Mouse (Mus musculus) liver, embryonic 15.5 days (tissue): Measurements from ENCODE around the gene Ppfia4. TPM values are rescaled to one million over a fixed set of nuclear protein-coding genes. Genes with fewer than 3 reads are reported as not detected.

Experiments
- ATAC-seq: fragments of 200-750 bp; cut with Nextera tagmentation; 2 replicates; pipeline ENCODE4 v1.8.0; 2017; ENCODE audit warnings: moderate number of reproducible peaks, mild to moderate bottlenecking, moderate library complexity; ENCODE audit not compliant: insufficient read depth
- H3K27ac ChIP-seq: fragments of 300-500 bp; sonication (generic); replicated peaks from 2 replicates; pipeline ENCODE4 v1.5.1; 2015; ENCODE audit warnings: mild to moderate bottlenecking, inconsistent platforms
- H3K27me3 ChIP-seq: fragments of 300-500 bp; sonication (generic); 2 replicates; pipeline ENCODE4 v1.6.1; 2015; ENCODE audit warnings: mild to moderate bottlenecking, inconsistent platforms
- H3K36me3 ChIP-seq: fragments of 300-500 bp; sonication (generic); replicated peaks from 2 replicates; pipeline ENCODE4 v1.6.1; 2015; ENCODE audit warnings: moderate library complexity, mild to moderate bottlenecking, inconsistent platforms
- H3K4me1 ChIP-seq: fragments of 300-500 bp; sonication (generic); replicated peaks from 2 replicates; pipeline ENCODE4 v1.6.1; 2015; ENCODE audit warnings: inconsistent platforms
- H3K4me2 ChIP-seq: fragments of 300-500 bp; sonication (generic); 2 replicates; pipeline ENCODE4 v1.6.1; 2015; ENCODE audit warnings: moderate library complexity, mild to moderate bottlenecking, inconsistent platforms
- H3K4me3 ChIP-seq: fragments of 300-500 bp; sonication (generic); replicated peaks from 2 replicates; pipeline ENCODE4 v1.5.1; 2015; ENCODE audit warnings: mild to moderate bottlenecking, inconsistent platforms
- H3K9ac ChIP-seq: fragments of 300-500 bp; sonication (generic); 2 replicates; pipeline ENCODE4 v1.6.1; 2015; ENCODE audit warnings: moderate library complexity, mild to moderate bottlenecking, inconsistent platforms
- H3K9me3 ChIP-seq: fragments of 300-500 bp; sonication (generic); replicated peaks from 2 replicates; pipeline ENCODE4 v1.6.1; 2016; ENCODE audit warnings: inconsistent platforms
- WGBS: fragments of 180-500 bp; shearing (Covaris S2); methylation state at CpG from one replicate; pipeline ENCODE4 v1.1.7; 2015; ENCODE audit warnings: mixed read lengths; ENCODE audit not compliant: insufficient replicate concordance; 5-methylcytosine and 5-hydroxymethylcytosine counted together
- polyA plus RNA-seq: library from polyadenylated mRNA; unstranded; fragments of >200 nt; fragmentation: Nextera tagmentation; extraction: Ambion mirVana; gene quantifications from 2 replicates; pipeline ENCODE4 v1.2.1, GENCODE M21; 2015

The Ppfia4 gene
- polyA plus RNA-seq, 1 experiment from 2014 or later = 1.8 TPM

DNA sequence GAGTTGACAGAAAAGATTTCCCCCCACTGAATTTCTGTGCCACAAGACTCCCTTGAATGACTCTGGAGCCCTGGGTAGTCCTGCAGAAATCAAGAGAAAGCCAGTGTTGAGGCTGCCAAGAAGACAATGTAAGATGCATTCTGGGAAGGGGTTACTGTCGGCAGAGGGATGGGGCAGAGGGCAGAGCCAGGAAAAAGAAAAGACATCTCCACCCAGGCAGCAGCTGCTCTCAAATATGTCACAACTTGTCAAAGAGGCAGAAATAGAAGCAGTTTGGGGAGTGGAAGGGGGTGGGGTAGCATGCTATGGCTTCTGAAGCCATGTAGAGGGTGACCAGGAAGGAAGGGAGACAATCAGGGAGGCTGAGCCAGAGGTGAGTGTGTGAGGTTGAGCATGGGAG lies 49.6 kb downstream of the Ppfia4 start:
- Histone ChIP-seq H3K36me3 (no peaks in the 10 kb centered on the region), H3K27ac (no peak overlapping the region), H3K4me2 (no peak overlapping the region), H3K4me3 (no peak overlapping the region), H3K9ac (no peak overlapping the region), H3K27me3 (no peaks in the 10 kb centered on the region), H3K4me1 (no peaks in the 10 kb centered on the region), H3K9me3 (no peaks in the 10 kb centered on the region)
- 41% methylated on average over 1 of the region's 1 CpGs for WGBS
- ATAC-seq = no peak

DNA sequence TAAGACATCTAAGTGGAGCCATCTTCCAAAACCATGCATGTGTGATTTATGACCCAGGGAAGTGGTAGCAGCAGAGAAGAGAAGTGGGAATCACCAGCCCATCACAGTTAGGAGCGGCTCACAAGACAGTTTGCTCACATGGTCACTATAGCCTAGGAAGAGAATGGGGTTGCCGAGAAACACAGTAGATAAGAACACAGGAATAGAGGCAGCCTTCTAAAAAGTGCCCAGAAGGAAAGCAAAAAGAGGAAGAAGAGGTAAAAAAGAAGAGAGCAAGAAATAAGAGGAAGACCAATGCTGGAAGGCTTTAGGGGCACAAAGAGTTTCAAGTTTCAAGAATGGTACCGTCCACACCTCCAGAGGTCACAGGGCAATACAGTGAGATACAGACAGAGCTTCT lies 50.4 kb downstream of the Ppfia4 start:
- H3K27me3 ChIP-seq = no peaks in the 10 kb centered on the region
- WGBS = 15% methylated on average over 3 of the region's 3 CpGs
- no peaks in the 10 kb centered on the region for H3K36me3 ChIP-seq
- H3K4me3 ChIP-seq = no peak overlapping the region
- no peak for ATAC-seq
- H3K27ac ChIP-seq = no peak overlapping the region
- no peak overlapping the region for H3K9ac ChIP-seq
- no peak overlapping the region for H3K4me2 ChIP-seq
- no peaks in the 10 kb centered on the region for H3K4me1 ChIP-seq
- H3K9me3 ChIP-seq = no peaks in the 10 kb centered on the region

DNA sequence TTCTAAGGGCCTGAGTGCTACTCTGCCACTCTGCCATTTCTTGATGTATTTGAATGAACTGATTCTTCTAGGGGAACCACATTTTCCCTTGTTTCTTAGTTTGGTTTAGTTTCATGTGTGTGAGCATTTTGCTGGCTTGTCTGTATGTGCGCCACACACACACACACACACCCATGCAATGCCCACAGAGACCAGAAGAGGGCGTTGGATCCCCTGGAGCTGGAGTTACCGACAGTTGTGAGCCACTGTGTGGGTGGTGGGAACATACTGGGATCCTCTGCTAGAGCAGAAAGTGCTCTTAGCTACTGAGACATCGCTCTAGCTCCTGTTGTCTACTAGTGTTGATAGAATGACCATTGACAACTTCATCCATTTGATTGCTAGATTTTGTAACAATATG lies 51.2 kb downstream of the Ppfia4 start:
- Histone ChIP-seq H3K4me2 (no peak overlapping the region), H3K36me3 (no peaks in the 10 kb centered on the region), H3K9me3 (no peaks in the 10 kb centered on the region), H3K4me3 (no peak overlapping the region), H3K27ac (no peak overlapping the region), H3K4me1 (no peaks in the 10 kb centered on the region), H3K27me3 (no peaks in the 10 kb centered on the region), H3K9ac (no peak overlapping the region)
- no peak for ATAC-seq
- WGBS = 59% methylated on average over 4 of the region's 4 CpGs

DNA sequence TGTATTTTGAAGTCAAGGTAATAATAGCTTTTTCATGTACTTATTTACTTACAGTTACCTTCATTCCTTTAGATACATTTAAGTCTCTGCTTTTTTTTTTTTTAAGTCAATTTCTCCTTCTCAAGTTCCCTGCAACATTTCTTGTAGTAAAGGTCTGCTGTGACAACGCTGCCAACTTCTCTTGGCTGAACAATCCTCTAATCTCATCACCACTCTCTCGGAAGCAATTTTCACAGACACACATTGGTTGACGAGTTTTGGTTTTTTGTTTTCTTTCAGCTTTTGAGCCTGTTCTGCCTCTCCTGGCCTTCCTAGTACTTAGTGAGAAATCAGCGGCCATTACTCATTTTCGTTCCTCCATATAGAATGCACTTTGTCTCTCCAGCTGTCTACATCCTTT lies 52.6 kb downstream of the Ppfia4 start:
- H3K27me3 ChIP-seq = no peaks in the 10 kb centered on the region
- H3K27ac ChIP-seq = no peak overlapping the region
- no peak for ATAC-seq
- no peak overlapping the region for H3K4me3 ChIP-seq
- H3K36me3 ChIP-seq = no peaks in the 10 kb centered on the region
- no peaks in the 10 kb centered on the region for H3K4me1 ChIP-seq
- 70% methylated on average over 5 of the region's 5 CpGs for WGBS
- no peak overlapping the region for H3K9ac ChIP-seq
- no peaks in the 10 kb centered on the region for H3K9me3 ChIP-seq
- H3K4me2 ChIP-seq = no peak overlapping the region

DNA sequence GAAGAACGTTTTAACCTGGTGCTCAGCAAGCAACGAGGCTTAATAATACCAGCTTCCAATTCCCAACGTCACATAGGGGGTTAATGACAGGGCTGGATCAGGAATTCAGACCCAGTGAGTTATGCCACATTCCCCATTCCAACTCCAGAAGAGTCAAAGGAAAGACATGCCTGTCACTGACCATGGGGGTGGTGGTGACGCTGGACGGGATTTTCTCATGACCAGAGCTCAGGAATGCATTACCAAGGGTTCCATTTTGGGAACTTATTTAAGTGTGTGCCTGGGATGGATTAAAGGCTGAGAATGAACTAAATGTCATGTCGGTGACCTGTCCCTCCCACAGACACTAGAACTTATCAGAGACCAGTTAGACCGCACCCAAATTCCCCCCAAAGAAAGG lies 55.9 kb downstream of the Ppfia4 start:
- Histone ChIP-seq H3K27ac (no peak overlapping the region), H3K4me2 (no peak overlapping the region), H3K27me3 (no peaks in the 10 kb centered on the region), H3K9me3 (no peaks in the 10 kb centered on the region), H3K4me3 (no peak overlapping the region), H3K9ac (no peak overlapping the region), H3K4me1 (no peaks in the 10 kb centered on the region), H3K36me3 (no peaks in the 10 kb centered on the region)
- 76% methylated on average over 7 of the region's 7 CpGs for WGBS
- no peak for ATAC-seq

DNA sequence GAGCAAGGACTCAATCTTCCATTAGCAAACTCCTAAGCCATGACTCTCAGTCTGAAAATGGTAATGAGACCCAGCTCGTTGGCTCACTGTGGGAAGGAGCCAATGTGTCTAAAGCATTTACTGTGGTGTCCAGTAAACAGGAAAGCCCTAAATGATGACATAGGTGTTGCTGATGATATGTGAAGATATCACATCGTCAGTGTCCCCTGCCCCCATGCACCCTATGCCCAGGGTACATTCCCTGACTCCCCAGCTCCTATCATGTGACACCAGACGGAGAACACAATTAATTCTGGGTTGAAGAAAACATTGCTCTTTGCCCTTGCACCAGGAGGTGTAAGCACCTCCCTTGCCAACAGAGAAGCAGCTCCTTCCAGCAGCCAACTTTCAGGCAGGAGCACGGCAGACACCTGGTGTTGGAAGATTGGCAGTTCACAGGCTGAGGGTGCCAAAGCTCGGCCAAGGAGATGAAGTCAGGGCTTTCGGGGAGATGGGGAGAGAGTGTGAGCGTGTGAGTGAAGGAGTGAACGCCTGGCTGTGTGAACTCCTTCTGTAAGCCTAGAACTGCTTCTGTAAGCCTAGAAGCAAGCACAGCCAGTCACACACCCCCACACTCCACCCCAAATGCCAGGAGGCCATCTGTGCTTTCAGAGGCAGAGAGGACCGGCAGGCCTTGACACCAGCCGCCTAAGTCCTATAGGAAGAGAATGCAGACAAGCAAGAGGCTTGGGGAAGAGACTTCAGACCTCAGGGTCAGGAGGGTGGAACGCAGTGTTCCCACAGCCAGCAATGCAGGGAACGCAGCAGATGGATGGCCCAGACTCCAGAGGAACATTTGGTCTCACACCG lies 56.9 kb downstream of the Ppfia4 start:
- Histone ChIP-seq H3K4me3 (no peak overlapping the region), H3K27me3 (no peaks in the 10 kb centered on the region), H3K27ac (no peak overlapping the region), H3K4me1 (no peaks in the 10 kb centered on the region), H3K36me3 (no peaks in the 10 kb centered on the region), H3K9ac (no peak overlapping the region), H3K4me2 (no peak overlapping the region), H3K9me3 (no peaks in the 10 kb centered on the region)
- WGBS = 59% methylated on average over 13 of the region's 13 CpGs
- no peak for ATAC-seq

DNA sequence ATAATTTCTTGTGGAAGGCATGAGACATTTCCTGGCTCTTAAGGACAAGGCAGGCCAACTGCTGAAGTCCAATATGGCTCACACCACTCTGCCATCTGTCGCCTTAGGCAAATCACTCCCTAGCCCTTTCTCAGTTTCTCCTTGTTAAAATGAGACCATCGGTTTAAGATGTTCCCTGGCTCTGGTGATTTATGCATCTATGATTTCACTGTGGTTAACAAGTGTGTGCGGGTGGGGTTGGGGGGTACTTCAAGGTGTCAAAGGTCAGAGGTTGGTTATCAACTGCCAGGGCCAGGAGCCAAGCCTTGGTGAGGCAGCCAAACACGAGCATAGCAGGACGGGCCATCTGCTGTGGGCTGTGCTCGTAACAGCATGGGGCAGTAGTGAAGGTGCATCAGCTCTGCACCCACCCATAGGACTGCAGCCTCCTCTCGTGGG lies 58.2 kb downstream of the Ppfia4 start:
- Histone ChIP-seq H3K27me3 (no peaks in the 10 kb centered on the region), H3K4me1 (no peaks in the 10 kb centered on the region), H3K4me2 (no peak overlapping the region), H3K4me3 (no peak overlapping the region), H3K36me3 (no peaks in the 10 kb centered on the region), H3K27ac (no peak overlapping the region), H3K9me3 (no peaks in the 10 kb centered on the region), H3K9ac (no peak overlapping the region)
- 63% methylated on average over 7 of the region's 7 CpGs for WGBS
- no peak for ATAC-seq

DNA sequence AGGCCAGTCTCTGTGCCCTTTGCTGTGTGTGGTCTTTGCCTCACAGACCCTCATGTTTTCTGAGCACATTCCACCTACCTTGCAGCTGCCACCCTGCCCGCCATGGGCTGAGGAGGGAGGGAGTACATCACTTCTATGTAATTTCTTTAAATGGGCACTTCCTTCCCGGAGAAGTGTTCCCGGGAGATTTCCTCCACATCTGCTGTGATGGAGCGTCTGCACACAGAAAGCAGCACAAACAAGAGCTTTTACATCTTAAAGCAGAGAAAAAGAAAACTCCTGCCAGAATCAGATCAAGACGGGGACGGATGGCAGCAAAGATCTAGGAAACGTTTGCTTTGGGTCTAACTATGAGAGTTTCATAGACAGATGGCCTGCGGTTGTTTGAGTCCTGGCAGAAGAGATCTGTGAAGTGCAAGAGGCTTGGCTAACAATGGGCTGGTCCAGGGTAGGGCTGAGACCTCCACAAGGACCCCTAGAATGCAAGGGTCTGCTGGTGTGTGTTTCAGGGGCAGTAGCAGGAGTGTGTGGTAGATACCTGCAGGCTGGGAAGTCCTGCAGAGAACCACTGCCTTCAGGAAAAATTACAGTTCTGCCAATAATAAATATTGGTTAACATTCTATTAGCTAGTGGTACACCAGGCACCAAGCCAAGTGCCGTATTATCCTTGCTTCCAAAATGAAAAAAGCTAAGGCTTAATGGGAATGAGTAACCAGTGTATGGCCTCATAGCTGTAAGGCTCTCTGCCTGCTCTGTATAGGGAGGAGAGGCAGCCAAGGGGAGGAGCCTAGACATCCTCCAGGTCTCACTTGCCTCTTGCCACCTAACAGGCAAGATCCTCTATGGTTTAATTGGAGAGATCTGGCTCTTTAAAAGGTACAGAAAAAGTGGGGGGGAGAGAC lies 59.0 kb downstream of the Ppfia4 start:
- 50% methylated on average over 9 of the region's 9 CpGs for WGBS
- H3K9me3 ChIP-seq = no peaks in the 10 kb centered on the region
- no peak overlapping the region for H3K4me2 ChIP-seq
- no peaks in the 10 kb centered on the region for H3K4me1 ChIP-seq
- no peak for ATAC-seq
- no peak overlapping the region for H3K9ac ChIP-seq
- H3K4me3 ChIP-seq = no peak overlapping the region
- H3K36me3 ChIP-seq = no peaks in the 10 kb centered on the region
- H3K27me3 ChIP-seq = no peaks in the 10 kb centered on the region
- H3K27ac ChIP-seq = no peak overlapping the region

DNA sequence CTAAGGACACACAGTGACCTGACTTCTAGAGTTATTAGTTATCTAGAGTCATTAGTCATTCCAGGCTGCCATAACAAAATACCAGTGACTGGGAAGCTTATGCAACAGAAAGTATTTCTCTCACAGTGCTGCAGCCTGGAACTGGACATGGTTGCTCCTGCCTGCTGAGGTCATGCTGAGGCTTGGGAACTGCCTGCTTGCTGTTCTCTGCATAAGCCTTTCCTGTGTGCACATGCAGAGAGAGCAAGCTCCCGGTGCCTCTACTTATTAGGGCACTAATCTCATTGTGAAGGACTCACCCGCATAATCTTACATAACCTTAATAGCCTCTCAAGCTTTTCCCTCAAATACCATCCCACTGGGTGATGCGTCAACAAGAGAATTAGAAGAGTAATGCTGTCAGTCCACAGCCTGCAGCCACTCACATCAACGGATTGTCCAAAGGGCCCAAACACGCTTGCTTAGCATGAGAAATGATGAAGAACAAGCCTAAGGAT lies 59.9 kb downstream of the Ppfia4 start:
- no peak for ATAC-seq
- Histone ChIP-seq H3K36me3 (no peaks in the 10 kb centered on the region), H3K4me3 (no peak overlapping the region), H3K4me1 (no peaks in the 10 kb centered on the region), H3K9me3 (no peaks in the 10 kb centered on the region), H3K27me3 (no peaks in the 10 kb centered on the region), H3K9ac (no peak overlapping the region), H3K4me2 (no peak overlapping the region), H3K27ac (no peak overlapping the region)
- WGBS = 62% methylated on average over 5 of the region's 5 CpGs

DNA sequence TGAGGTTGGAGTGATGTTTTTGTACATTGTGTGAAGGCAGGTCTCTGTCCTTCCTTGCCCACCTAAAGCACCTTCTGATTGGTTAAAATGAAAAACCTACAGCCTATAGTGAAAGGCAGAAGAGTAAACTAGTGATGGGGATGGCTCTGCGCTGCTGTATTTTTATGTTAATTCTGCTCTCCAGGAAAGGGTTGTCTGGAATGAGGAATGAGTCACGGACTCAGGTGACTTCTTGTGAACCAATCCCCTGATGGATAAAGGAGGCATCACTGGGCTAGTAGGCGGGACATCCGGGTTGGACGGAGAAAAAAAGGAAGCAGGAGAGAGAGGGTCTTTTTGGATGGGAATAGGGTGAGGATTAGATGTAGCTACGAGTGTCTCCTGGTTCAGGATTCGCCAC lies 62.7 kb downstream of the Ppfia4 start:
- Histone ChIP-seq H3K27ac (no peak overlapping the region), H3K4me3 (no peak overlapping the region), H3K4me1 (no peaks in the 10 kb centered on the region), H3K27me3 (no peaks in the 10 kb centered on the region), H3K9me3 (no peaks in the 10 kb centered on the region), H3K4me2 (no peak overlapping the region), H3K9ac (no peak overlapping the region), H3K36me3 (no peaks in the 10 kb centered on the region)
- WGBS = 61% methylated on average over 7 of the region's 7 CpGs
- ATAC-seq = no peak

DNA sequence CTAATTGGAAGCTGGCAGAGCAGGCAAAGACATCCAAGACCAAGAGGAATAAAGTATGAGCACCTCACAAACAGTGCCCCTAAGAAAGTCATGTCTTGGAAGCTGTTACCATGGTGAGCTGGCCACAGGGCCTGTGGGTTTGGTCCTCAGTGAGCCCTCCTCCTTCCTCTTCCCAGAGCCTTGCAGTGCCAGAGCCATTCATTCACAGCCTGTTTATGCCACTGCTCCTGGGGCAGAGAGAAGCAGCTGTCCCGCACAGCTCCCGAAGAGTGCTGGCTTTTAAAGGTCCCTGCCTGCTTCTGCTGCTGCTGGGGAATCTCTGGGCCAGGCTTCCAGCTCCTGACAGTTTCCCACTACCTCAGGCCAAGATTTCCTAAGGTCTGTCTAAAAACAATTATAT lies 66.9 kb downstream of the Ppfia4 start:
- WGBS = 61% methylated on average over 2 of the region's 2 CpGs
- no peak for ATAC-seq

More for the DNA sequence above, 66.9 kb downstream of the Ppfia4 start:
- H3K36me3 ChIP-seq = no peaks in the 10 kb centered on the region
- H3K27ac ChIP-seq = no peak overlapping the region
- H3K4me3 ChIP-seq = no peak overlapping the region
- H3K4me2 ChIP-seq = no peak overlapping the region
- no peaks in the 10 kb centered on the region for H3K4me1 ChIP-seq
- no peak overlapping the region for H3K9ac ChIP-seq
- H3K27me3 ChIP-seq = no peaks in the 10 kb centered on the region
- no peaks in the 10 kb centered on the region for H3K9me3 ChIP-seq
